Comparison of ENCODE assay signal across 11 mouse cellular contexts in genomic region chr5:139557531-139558467, GRCm38 (mm10). TPM values are rescaled to one million over a fixed set of nuclear protein-coding genes. Genes with fewer than 3 reads are reported as not detected.
DNase-seq lines count a peak whose midpoint lies in the region; ATAC-seq and TF ChIP-seq lines count a peak whose summit lies in the region.
"Had no signal": no experiment of that assay in that cellular context is flagged by ENCODE, and none has a peak within 500 bp of the region (broad histone marks: within the 10 kb centered on the region; RNA-seq: fewer than 3 reads in every experiment).

No protein-coding gene starts in this region.

- H3K4me1 ChIP-seq in heart, postnatal 0 days (ENCODE audit: control insufficient read depth, insufficient read depth): no peaks in the 10 kb centered on the region; the same call in 1 of the 2 replicates
- peaks cover 49% of the 10 kb centered on the region for H3K4me1 ChIP-seq in hindbrain, embryonic 14.5 days (replicated peaks; ENCODE audit: control insufficient read depth, insufficient read depth, low read length)

- no peak overlapping the region for H3K4me3 ChIP-seq in heart, postnatal 0 days (ENCODE audit: low read depth, low read length)
- H3K4me3 ChIP-seq in hindbrain, embryonic 14.5 days (replicated peaks; ENCODE audit: low read length): no peak overlapping the region

- H3K9ac ChIP-seq in heart, postnatal 0 days (replicated peaks; ENCODE audit: low read depth, low read length): no peak overlapping the region
- H3K9ac ChIP-seq in hindbrain, embryonic 14.5 days: 0 out of 2 replicates have a peak overlapping the region, but pooled peaks have one; percentile 16

- 0 out of 2 replicates have a peak, but pooled peaks cover 4% of the 10 kb centered on the region for H3K9me3 ChIP-seq in heart, postnatal 0 days (replicated peaks; ENCODE audit: control insufficient read depth, low read length)
- H3K9me3 ChIP-seq in hindbrain, embryonic 14.5 days (ENCODE audit: control insufficient read depth, low read length): no peaks in the 10 kb centered on the region

- 2% methylated on average over 43 of the region's 43 CpGs for WGBS in heart, postnatal 0 days
- WGBS in hindbrain, embryonic 14.5 days: 3% methylated on average over 42 of the region's 43 CpGs

- H3K27ac ChIP-seq in heart, postnatal 0 days (ENCODE audit: low read depth): no peak overlapping the region
- peak overlapping the region; percentile 7; the same call in 1 of the 2 replicates for H3K27ac ChIP-seq in hindbrain, embryonic 14.5 days

- no peak for TF ChIP-seq EP300 in heart, postnatal 0 days (IDR thresholded peaks at IDR 0.05; ENCODE audit: low read depth)

- TF ChIP-seq CTCF in heart, postnatal 0 days (IDR thresholded peaks at IDR 0.05; ENCODE audit: low read depth): no peak

- peak; percentile 5; the same call in 1 of the 2 replicates for ATAC-seq in heart, postnatal 0 days (ENCODE audit: insufficient read depth, low read depth)
- ATAC-seq in hindbrain, embryonic 14.5 days (ENCODE audit: low FRiP score): peak; percentile 38; the same call in 1 of the 2 replicates

- no peak for DNase-seq in heart, postnatal 0 days (ENCODE audit: low spot score)
- DNase-seq in heart, postnatal 4 days: no peak
- peak; percentile 61 for DNase-seq in embryo, embryonic 10.5 days (ENCODE audit: low spot score)
- DNase-seq in hindbrain, embryonic 14.5 days (ENCODE audit: low spot score): peak; percentile 53
- DNase-seq in neural tube, embryonic 10.5 days (ENCODE audit: extremely low spot score, low spot score): peak; percentile 61
- DNase-seq in retina, embryonic 14.5 days (ENCODE audit: low spot score): no peak
- no peak for DNase-seq in urinary bladder, postnatal 25 days (ENCODE audit: low spot score)
- no peak for DNase-seq in thymus, postnatal 0 days (ENCODE audit: low spot score)
- DNase-seq: kidney, adult 11 months had no signal

- no peaks in the 10 kb centered on the region for H3K36me3 ChIP-seq in heart, postnatal 0 days (replicated peaks; ENCODE audit: control insufficient read depth, insufficient read depth, low read length)
- H3K36me3 ChIP-seq in hindbrain, embryonic 14.5 days (replicated peaks; ENCODE audit: control insufficient read depth, insufficient read depth): no peaks in the 10 kb centered on the region

- no peak overlapping the region for H3K4me2 ChIP-seq in heart, postnatal 0 days (ENCODE audit: low read depth, low read length)
- peak overlapping the region; percentile 42 for H3K4me2 ChIP-seq in hindbrain, embryonic 14.5 days (replicated peaks)

- peaks cover 97% of the 10 kb centered on the region for H3K27me3 ChIP-seq in heart, postnatal 0 days (ENCODE audit: control insufficient read depth, insufficient read depth, low read length)
- H3K27me3 ChIP-seq in hindbrain, embryonic 14.5 days (ENCODE audit: control insufficient read depth, insufficient read depth, low read length): peaks cover 86% of the 10 kb centered on the region

RNA-seq across cellular contexts. Expression of gene Uncx, which starts 14.5 kb away (rescaled TPM):
- not detected in 2 replicates for total RNA-seq in heart, postnatal 0 days (2014; rRNA removed; ENCODE audit: low replicate concordance)
- not detected in 2 replicates for polyA plus RNA-seq in heart, postnatal 0 days (2015; fragmentation: Nextera tagmentation; extraction: Ambion mirVana)
- total RNA-seq in heart, postnatal 4 days (2021): not detected
- 25.4 and 31.0 TPM in 2 replicates for polyA plus RNA-seq in hindbrain, embryonic 14.5 days (2014; fragmentation: Nextera tagmentation; extraction: Ambion mirVana)
- polyA plus RNA-seq in thymus, postnatal 0 days (2015; fragmentation: Nextera tagmentation; extraction: Ambion mirVana): 0.06 and 0.17 TPM in 2 replicates
- total RNA-seq: adrenal gland, postnatal 10 days; CH12.LX had no signal

Comparison
In these comparisons a context has a peak if more than half of its experiments do, and no peak if none do; other contexts are left out.
1. DNase-seq: peak in embryo, embryonic 10.5 days (single experiment), hindbrain, embryonic 14.5 days (single experiment) and neural tube, embryonic 10.5 days (single experiment); none in heart, postnatal 0 days (single experiment), heart, postnatal 4 days (single experiment), retina, embryonic 14.5 days (single experiment), urinary bladder, postnatal 25 days (single experiment) and thymus, postnatal 0 days (single experiment).
2. RNA of gene Uncx, which starts 14.5 kb away (polyA plus RNA-seq): 25.4 to 31.0 TPM in hindbrain, embryonic 14.5 days; 0.06 to 0.17 TPM in thymus, postnatal 0 days and not detected in heart, postnatal 0 days; every median in the first group is over 10 times any median in the second.